Mouse (Mus musculus): ENCODE measurements around the gene Znrf2. TPM values are rescaled to one million over a fixed set of nuclear protein-coding genes. Genes with fewer than 3 reads are reported as not detected.
A peak's percentile ranks its signal among the peaks of the same experiment; 100 is the strongest.

Gene Znrf2
- polyA plus RNA-seq, 1 experiment from 2014 or later: 5.3 TPM

DNA sequence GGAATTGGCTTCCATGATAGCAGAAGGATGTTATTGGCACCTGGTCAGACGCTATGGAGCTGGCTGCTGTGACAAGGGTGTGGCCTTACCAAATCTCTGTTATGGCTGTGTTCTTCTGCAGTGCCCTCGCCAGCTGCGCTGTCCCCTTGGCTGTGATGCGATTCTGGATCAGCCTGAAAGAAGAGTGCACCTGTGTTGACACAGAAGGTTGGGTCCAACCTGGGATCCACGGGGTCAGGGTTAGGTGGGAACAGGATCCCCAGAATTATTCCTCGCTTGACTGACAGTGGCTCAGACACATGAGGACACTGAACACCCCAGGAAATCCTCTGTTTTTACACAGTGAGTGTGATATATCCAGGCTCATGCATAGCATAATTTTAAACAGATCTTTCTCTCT, 111.2 kb downstream of the Znrf2 start:
- WGBS: 74% methylated on average over 6 of the region's 6 CpGs
- ATAC-seq (ENCODE audit: insufficient read depth, low FRiP score): no peak
- no peak overlapping the region for H3K9ac ChIP-seq (ENCODE audit: low read length)
- H3K27ac ChIP-seq (ENCODE audit: low read length): no peak overlapping the region
- H3K4me2 ChIP-seq (ENCODE audit: low read depth, low read length): no peak overlapping the region
- 0 out of 2 replicates have a peak, but pooled peaks cover 5% of the 10 kb centered on the region for H3K36me3 ChIP-seq (ENCODE audit: control insufficient read depth, insufficient read depth, low read length)
- H3K27me3 ChIP-seq (ENCODE audit: control insufficient read depth, insufficient read depth, low read length): no peaks in the 10 kb centered on the region
- H3K4me3 ChIP-seq (replicated peaks; ENCODE audit: low read length): no peak overlapping the region
- H3K9me3 ChIP-seq (replicated peaks; ENCODE audit: control insufficient read depth, low read length): no peaks in the 10 kb centered on the region
- no peaks in the 10 kb centered on the region for H3K4me1 ChIP-seq (ENCODE audit: control insufficient read depth, insufficient read depth, low read length)

DNA sequence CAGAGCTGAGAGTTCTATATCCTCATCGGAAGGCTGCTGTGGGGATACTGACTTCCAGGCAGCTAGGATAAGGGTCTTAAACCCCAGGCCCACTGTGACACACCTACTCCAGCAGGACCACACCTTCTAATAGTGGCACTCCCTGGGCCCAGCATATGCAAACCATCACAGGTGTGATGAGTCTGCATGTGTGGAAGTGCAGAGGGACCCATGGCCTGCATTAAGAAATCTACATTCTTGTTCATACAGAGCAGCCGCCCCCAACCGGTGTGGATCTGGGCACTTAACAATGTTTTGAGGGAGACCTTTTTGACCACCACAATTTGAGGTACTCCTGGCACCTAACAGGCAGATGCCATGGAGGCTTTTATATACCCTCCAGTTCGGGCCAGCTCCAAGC, 114.9 kb downstream of the Znrf2 start:
- Histone ChIP-seq H3K4me1 (ENCODE audit: control insufficient read depth, insufficient read depth, low read length) (no peaks in the 10 kb centered on the region), H3K36me3 (ENCODE audit: control insufficient read depth, insufficient read depth, low read length) (no peaks in the 10 kb centered on the region), H3K9ac (ENCODE audit: low read length) (no peak overlapping the region), H3K9me3 (replicated peaks; ENCODE audit: control insufficient read depth, low read length) (no peaks in the 10 kb centered on the region), H3K4me3 (replicated peaks; ENCODE audit: low read length) (no peak overlapping the region), H3K27me3 (ENCODE audit: control insufficient read depth, insufficient read depth, low read length) (no peaks in the 10 kb centered on the region), H3K4me2 (ENCODE audit: low read depth, low read length) (no peak overlapping the region), H3K27ac (ENCODE audit: low read length) (no peak overlapping the region)
- 91% methylated on average over 4 of the region's 4 CpGs for WGBS
- ATAC-seq (ENCODE audit: insufficient read depth, low FRiP score): no peak

DNA sequence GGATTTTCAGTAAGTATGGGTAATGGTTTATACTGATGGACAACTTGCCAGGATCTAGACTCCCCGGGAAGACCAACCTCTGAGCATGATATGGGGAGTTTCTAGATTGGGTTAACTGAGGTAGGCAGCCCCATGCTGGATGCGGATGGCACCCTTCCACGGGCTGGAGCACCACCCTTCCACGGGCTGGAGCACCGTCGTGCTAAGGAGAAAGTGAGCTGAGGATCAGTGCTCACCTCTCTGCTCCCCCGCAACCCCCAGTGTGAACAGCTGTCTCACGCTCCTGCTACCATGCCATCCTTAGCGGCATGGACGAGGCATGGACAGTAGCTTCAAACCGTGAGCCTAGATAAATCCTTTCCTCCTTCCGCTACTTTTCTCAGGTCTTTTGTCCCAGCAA, 115.8 kb downstream of the Znrf2 start:
- Histone ChIP-seq H3K4me1 (ENCODE audit: control insufficient read depth, insufficient read depth, low read length) (no peaks in the 10 kb centered on the region), H3K9ac (ENCODE audit: low read length) (no peak overlapping the region), H3K27ac (ENCODE audit: low read length) (no peak overlapping the region), H3K36me3 (ENCODE audit: control insufficient read depth, insufficient read depth, low read length) (no peaks in the 10 kb centered on the region), H3K27me3 (ENCODE audit: control insufficient read depth, insufficient read depth, low read length) (no peaks in the 10 kb centered on the region), H3K4me2 (ENCODE audit: low read depth, low read length) (no peak overlapping the region), H3K4me3 (replicated peaks; ENCODE audit: low read length) (no peak overlapping the region), H3K9me3 (replicated peaks; ENCODE audit: control insufficient read depth, low read length) (no peaks in the 10 kb centered on the region)
- no peak for ATAC-seq (ENCODE audit: insufficient read depth, low FRiP score)
- WGBS: 87% methylated on average over 12 of the region's 12 CpGs

DNA sequence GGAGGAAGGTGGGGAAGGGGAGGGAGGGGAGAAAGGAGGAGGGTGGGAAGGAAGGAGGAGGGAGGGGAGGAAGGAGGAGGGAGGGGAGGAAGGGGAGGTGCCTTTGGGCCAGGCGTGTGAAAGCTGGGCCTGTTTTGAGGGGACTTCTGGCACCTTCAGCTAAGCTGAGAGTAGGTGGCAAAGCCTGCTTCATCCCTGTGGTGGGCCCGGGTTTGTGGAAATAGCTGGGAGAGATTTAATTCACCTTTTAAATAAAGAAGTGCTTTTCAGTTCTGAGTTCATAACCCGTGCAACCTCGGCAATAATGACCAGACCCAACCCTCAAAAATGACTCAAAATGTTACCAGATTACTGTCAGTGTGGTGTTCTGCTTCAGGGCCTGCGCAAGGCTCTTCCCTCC, 116.5 kb downstream of the Znrf2 start:
- ATAC-seq (ENCODE audit: insufficient read depth, low FRiP score): no peak
- H3K4me3 ChIP-seq (replicated peaks; ENCODE audit: low read length): no peak overlapping the region
- H3K27ac ChIP-seq (ENCODE audit: low read length): no peak overlapping the region
- H3K4me2 ChIP-seq (ENCODE audit: low read depth, low read length): no peak overlapping the region
- no peaks in the 10 kb centered on the region for H3K36me3 ChIP-seq (ENCODE audit: control insufficient read depth, insufficient read depth, low read length)
- H3K9ac ChIP-seq (ENCODE audit: low read length): no peak overlapping the region
- H3K27me3 ChIP-seq (ENCODE audit: control insufficient read depth, insufficient read depth, low read length): no peaks in the 10 kb centered on the region
- H3K4me1 ChIP-seq (ENCODE audit: control insufficient read depth, insufficient read depth, low read length): no peaks in the 10 kb centered on the region
- 83% methylated on average over 5 of the region's 5 CpGs for WGBS
- no peaks in the 10 kb centered on the region for H3K9me3 ChIP-seq (replicated peaks; ENCODE audit: control insufficient read depth, low read length)

DNA sequence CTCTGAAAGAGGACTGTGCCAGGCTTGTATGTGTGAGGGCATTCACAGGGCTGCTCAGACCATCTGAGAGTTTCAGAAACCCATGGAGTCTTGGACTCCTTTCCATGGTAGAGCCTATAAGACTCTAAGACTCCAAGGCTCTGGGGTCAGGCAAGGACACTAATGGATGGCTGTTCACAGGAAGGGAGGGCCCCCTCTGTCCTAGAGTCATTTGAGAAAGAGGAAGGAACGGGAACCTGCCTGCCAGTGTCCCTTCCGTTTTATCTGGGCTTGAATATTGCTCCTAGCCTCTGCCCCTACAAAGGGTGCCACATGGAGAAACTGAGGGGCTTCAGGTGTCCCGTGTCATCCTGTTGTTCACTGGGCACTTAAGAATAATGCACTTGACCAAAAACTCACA, 117.2 kb downstream of the Znrf2 start:
- Histone ChIP-seq H3K4me3 (replicated peaks; ENCODE audit: low read length) (no peak overlapping the region), H3K27ac (ENCODE audit: low read length) (no peak overlapping the region), H3K27me3 (ENCODE audit: control insufficient read depth, insufficient read depth, low read length) (no peaks in the 10 kb centered on the region), H3K9me3 (replicated peaks; ENCODE audit: control insufficient read depth, low read length) (no peaks in the 10 kb centered on the region), H3K4me1 (ENCODE audit: control insufficient read depth, insufficient read depth, low read length) (no peaks in the 10 kb centered on the region), H3K4me2 (ENCODE audit: low read depth, low read length) (no peak overlapping the region), H3K36me3 (ENCODE audit: control insufficient read depth, insufficient read depth, low read length) (no peaks in the 10 kb centered on the region), H3K9ac (ENCODE audit: low read length) (no peak overlapping the region)
- 72% methylated on average over 3 of the region's 3 CpGs for WGBS
- no peak for ATAC-seq (ENCODE audit: insufficient read depth, low FRiP score)

DNA sequence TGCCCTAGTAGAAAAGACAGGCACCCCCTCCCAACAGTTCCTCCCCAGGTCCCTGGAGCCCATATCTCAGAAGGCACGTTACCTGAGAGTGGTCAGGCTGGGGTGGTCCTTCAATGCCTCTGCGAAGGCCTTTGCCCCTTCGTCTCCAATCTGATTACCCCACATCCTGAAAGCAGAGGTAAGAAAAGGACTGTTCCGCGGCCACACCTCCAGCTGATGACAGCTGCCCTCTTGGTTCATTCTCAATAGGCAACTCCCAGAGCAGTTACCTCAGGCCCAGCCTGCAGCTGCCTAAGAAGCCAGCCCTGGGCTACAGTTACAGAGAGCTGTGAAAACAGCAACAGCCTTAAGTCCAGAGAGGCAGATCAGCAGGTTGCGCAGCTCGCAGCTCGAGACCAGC, 117.6 kb downstream of the Znrf2 start:
- no peaks in the 10 kb centered on the region for H3K9me3 ChIP-seq (replicated peaks; ENCODE audit: control insufficient read depth, low read length)
- no peak for ATAC-seq (ENCODE audit: insufficient read depth, low FRiP score)
- 89% methylated on average over 8 of the region's 8 CpGs for WGBS
- no peaks in the 10 kb centered on the region for H3K27me3 ChIP-seq (ENCODE audit: control insufficient read depth, insufficient read depth, low read length)
- no peak overlapping the region for H3K4me3 ChIP-seq (replicated peaks; ENCODE audit: low read length)
- no peaks in the 10 kb centered on the region for H3K4me1 ChIP-seq (ENCODE audit: control insufficient read depth, insufficient read depth, low read length)
- no peak overlapping the region for H3K27ac ChIP-seq (ENCODE audit: low read length)
- no peak overlapping the region for H3K9ac ChIP-seq (ENCODE audit: low read length)
- H3K36me3 ChIP-seq (ENCODE audit: control insufficient read depth, insufficient read depth, low read length): no peaks in the 10 kb centered on the region
- no peak overlapping the region for H3K4me2 ChIP-seq (ENCODE audit: low read depth, low read length)

DNA sequence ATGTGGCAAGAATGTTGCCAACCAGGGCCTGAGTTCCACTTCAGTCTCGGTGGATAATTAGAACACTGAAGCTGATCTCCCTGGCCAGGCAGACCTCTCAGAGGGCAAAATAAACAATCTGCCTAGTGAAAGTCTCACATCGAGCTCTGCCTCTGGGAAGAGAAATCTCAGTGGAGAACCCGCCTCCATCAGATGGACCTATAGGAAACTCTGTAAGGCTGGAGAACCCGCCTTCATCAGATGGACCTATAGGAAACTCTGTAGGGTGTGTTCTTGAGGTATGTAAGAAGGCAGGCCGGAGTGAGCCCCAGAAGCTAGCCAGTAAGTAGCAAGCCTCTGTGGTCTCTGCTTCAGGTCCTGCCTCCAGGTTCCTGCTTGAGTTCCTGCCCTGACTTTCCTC, 118.2 kb downstream of the Znrf2 start:
- Histone ChIP-seq H3K4me1 (ENCODE audit: control insufficient read depth, insufficient read depth, low read length) (no peaks in the 10 kb centered on the region; the same call in 1 of the 2 replicates), H3K9me3 (replicated peaks; ENCODE audit: control insufficient read depth, low read length) (no peaks in the 10 kb centered on the region), H3K27me3 (ENCODE audit: control insufficient read depth, insufficient read depth, low read length) (no peaks in the 10 kb centered on the region), H3K27ac (ENCODE audit: low read length) (no peak overlapping the region), H3K4me2 (ENCODE audit: low read depth, low read length) (no peak overlapping the region), H3K4me3 (replicated peaks; ENCODE audit: low read length) (no peak overlapping the region), H3K9ac (ENCODE audit: low read length) (no peak overlapping the region), H3K36me3 (ENCODE audit: control insufficient read depth, insufficient read depth, low read length) (no peaks in the 10 kb centered on the region)
- ATAC-seq (ENCODE audit: insufficient read depth, low FRiP score): no peak
- 77% methylated on average over 5 of the region's 5 CpGs for WGBS

DNA sequence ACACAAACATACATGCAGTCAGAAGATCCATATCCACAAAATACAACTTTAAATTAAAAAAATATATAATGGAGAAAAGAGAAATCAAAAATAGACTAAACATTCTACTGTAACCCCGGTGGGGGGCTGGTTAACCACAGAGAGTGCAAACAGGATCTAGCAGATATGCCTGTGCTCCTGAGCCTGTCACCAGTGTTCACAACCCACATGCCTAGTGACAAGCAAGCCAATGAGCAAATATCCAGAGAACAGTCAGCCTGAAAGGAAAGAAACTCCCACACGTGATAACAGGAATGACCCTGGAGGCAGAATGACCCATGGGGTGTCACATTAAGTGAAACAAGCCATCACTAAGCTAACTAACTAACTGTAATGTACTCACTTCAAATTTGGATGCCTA, 119.8 kb downstream of the Znrf2 start:
- Histone ChIP-seq H3K4me3 (replicated peaks; ENCODE audit: low read length) (no peak overlapping the region), H3K4me1 (ENCODE audit: control insufficient read depth, insufficient read depth, low read length) (peaks cover 4% of the 10 kb centered on the region), H3K4me2 (ENCODE audit: low read depth, low read length) (no peak overlapping the region), H3K9me3 (replicated peaks; ENCODE audit: control insufficient read depth, low read length) (no peaks in the 10 kb centered on the region), H3K27ac (ENCODE audit: low read length) (no peak overlapping the region), H3K27me3 (ENCODE audit: control insufficient read depth, insufficient read depth, low read length) (no peaks in the 10 kb centered on the region), H3K9ac (ENCODE audit: low read length) (no peak overlapping the region), H3K36me3 (ENCODE audit: control insufficient read depth, insufficient read depth, low read length) (no peaks in the 10 kb centered on the region)
- ATAC-seq (ENCODE audit: insufficient read depth, low FRiP score): no peak
- 65% methylated on average over 2 of the region's 2 CpGs for WGBS

DNA sequence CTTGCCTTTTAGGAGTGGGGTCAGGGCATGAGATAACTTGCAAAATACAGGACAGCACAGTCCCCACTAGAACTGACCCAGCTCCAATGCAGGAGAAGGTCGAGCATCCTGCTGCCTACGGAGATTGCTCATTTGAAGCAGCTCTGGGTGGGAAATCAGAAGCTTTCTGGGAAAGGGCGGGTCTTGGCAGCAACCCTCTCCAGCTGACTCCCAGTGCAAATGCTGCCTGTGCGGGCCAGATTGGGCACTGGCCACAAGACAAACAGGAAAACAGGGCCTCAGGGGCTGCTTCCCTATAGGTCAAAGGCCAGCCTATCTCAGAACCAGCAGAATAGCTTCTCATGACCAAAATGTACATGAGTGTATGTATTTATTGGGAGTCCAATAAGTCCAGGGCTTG, 122.9 kb downstream of the Znrf2 start:
- H3K27me3 ChIP-seq (ENCODE audit: control insufficient read depth, insufficient read depth, low read length): 0 out of 2 replicates have a peak, but pooled peaks cover 3% of the 10 kb centered on the region
- 0 out of 2 replicates have a peak, but pooled peaks have one; percentile 23 for ATAC-seq (ENCODE audit: insufficient read depth, low FRiP score)
- peaks cover 4% of the 10 kb centered on the region for H3K4me1 ChIP-seq (ENCODE audit: control insufficient read depth, insufficient read depth, low read length)
- H3K9me3 ChIP-seq (replicated peaks; ENCODE audit: control insufficient read depth, low read length): no peaks in the 10 kb centered on the region
- 62% methylated on average over 4 of the region's 4 CpGs for WGBS
- H3K36me3 ChIP-seq (ENCODE audit: control insufficient read depth, insufficient read depth, low read length): no peaks in the 10 kb centered on the region
- no peak overlapping the region for H3K4me2 ChIP-seq (ENCODE audit: low read depth, low read length)
- H3K27ac ChIP-seq (ENCODE audit: low read length): no peak overlapping the region
- no peak overlapping the region for H3K9ac ChIP-seq (ENCODE audit: low read length)
- no peak overlapping the region for H3K4me3 ChIP-seq (replicated peaks; ENCODE audit: low read length)

DNA sequence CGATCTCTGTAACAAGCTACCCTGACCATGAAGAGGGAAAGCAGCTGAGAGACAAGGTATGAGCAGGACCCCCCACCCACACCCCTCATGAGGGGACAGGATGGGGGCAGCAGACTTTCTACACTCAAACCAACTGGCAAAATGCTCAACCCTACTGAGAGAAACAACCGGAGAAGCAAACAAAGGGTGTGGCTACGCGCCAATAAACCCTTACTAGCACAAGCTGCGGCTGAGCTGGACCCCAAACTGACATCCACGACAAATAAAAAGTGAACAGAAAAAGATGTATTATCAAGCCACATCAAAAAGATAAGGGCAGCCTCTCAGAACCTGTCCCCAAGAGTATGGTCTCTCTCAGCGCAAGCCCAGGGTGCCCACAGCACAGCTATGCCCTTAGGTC, 123.4 kb downstream of the Znrf2 start:
- H3K4me1 ChIP-seq (ENCODE audit: control insufficient read depth, insufficient read depth, low read length): peaks cover 4% of the 10 kb centered on the region
- no peaks in the 10 kb centered on the region for H3K36me3 ChIP-seq (ENCODE audit: control insufficient read depth, insufficient read depth, low read length)

More for the DNA sequence above, 123.4 kb downstream of the Znrf2 start:
- 71% methylated on average over 7 of the region's 7 CpGs for WGBS
- no peak for ATAC-seq (ENCODE audit: insufficient read depth, low FRiP score)
- H3K9me3 ChIP-seq (replicated peaks; ENCODE audit: control insufficient read depth, low read length): no peaks in the 10 kb centered on the region
- H3K4me3 ChIP-seq (replicated peaks; ENCODE audit: low read length): no peak overlapping the region
- no peak overlapping the region for H3K4me2 ChIP-seq (ENCODE audit: low read depth, low read length)
- 0 out of 2 replicates have a peak, but pooled peaks cover 3% of the 10 kb centered on the region for H3K27me3 ChIP-seq (ENCODE audit: control insufficient read depth, insufficient read depth, low read length)
- no peak overlapping the region for H3K9ac ChIP-seq (ENCODE audit: low read length)
- no peak overlapping the region for H3K27ac ChIP-seq (ENCODE audit: low read length)

All from stomach, embryonic 16.5 days (tissue).